Mouse (Mus musculus) gastrocnemius, postnatal 4 days (tissue): ENCODE results near the gene Sf3b6. TPM values are rescaled to one million over a fixed set of nuclear protein-coding genes. Genes with fewer than 3 reads are reported as not detected.

Source experiments
- total RNA-seq, 2 experiments: library from RNA; stranded (reverse); gene quantifications; 2 replicates each; pipeline ENCODE4 v1.2.3; 2021

The Sf3b6 gene
- total RNA-seq, 2 experiments from 2014 or later = 73.9 to 80.8 TPM

Other genes starting within 250 kb of the Sf3b6 start
- 10 to 100 TPM; 34.2 to 36.5 TPM for gene Itsn2, start 224.9 kb upstream of the Sf3b6 start, total RNA-seq
- not detected for gene Gm3625, start 224.6 kb upstream of the Sf3b6 start, total RNA-seq
- gene Fam228a, start 79.1 kb upstream of the Sf3b6 start, total RNA-seq = under 1 TPM; 0.23 to 0.49 TPM
- 1 to 10 TPM; 1.9 to 2.5 TPM for gene Pfn4, start 48.5 kb upstream of the Sf3b6 start, total RNA-seq
- 1 to 10 TPM; 6.9 to 10.0 TPM for gene Fam228b, start 48.3 kb upstream of the Sf3b6 start, total RNA-seq
- gene Fkbp1b, start 24.0 kb downstream of the Sf3b6 start, total RNA-seq = 1 to 10 TPM; 5.1 to 6.1 TPM
- gene Wdcp, start 25.8 kb downstream of the Sf3b6 start, total RNA-seq = 10 to 100 TPM; 10.5 to 10.7 TPM
- 1 to 10 TPM in 1 of 2 experiments, under 1 TPM in 1; 0.65 to 1.3 TPM for gene Mfsd2b, start 56.8 kb downstream of the Sf3b6 start, total RNA-seq
- 10 to 100 TPM; 31.9 to 36.7 TPM for gene Ubxn2a, start 90.2 kb downstream of the Sf3b6 start, total RNA-seq
- 10 to 100 TPM; 30.4 to 35.2 TPM for gene Atad2b, start 99.8 kb downstream of the Sf3b6 start, total RNA-seq